10 mouse cellular contexts compared by ENCODE assay signal in the genomic region with DNA sequence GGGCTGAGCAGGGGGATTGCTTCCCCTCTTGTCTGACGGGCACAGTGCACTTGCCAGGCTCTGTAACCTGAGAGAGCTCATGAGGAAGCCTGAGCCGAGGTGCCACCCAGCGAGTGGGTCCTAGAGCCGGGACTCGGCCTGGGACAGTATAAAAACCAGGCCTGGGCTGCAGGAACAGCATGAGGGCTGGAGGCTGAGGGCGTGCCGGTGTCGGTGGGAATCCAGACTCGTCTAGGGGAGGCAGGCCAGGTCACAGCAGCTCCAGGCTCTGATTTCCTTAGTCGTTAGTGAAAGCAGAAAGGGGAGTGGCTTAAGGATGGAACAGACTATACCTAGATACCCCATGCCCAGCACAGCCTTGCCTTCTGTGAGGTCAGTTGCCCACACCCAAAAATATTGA. TPM values are rescaled to one million over a fixed set of nuclear protein-coding genes. Genes with fewer than 3 reads are reported as not detected.
DNase-seq lines count a peak whose midpoint lies in the region; ATAC-seq lines count a peak whose summit lies in the region.
"Had no signal": no experiment of that assay in that cellular context is flagged by ENCODE, and none has a peak within 500 bp of the region (broad histone marks: within the 10 kb centered on the region; RNA-seq: fewer than 3 reads in every experiment).

No protein-coding gene starts in this region.

- no peaks in the 10 kb centered on the region for H3K9me3 ChIP-seq in heart, embryonic 10.5 days
- H3K9me3 ChIP-seq in midbrain, embryonic 11.5 days (ENCODE audit: control insufficient read depth, low read length), result no peaks in the 10 kb centered on the region
- H3K9me3 ChIP-seq in midbrain, embryonic 10.5 days (replicated peaks), result no peaks in the 10 kb centered on the region; the same call in 1 of the 2 replicates
- H3K9me3 ChIP-seq in limb, embryonic 10.5 days (replicated peaks), result no peaks in the 10 kb centered on the region

- peaks cover 59% of the 10 kb centered on the region for H3K36me3 ChIP-seq in heart, embryonic 10.5 days
- H3K36me3 ChIP-seq in midbrain, embryonic 11.5 days (ENCODE audit: control insufficient read depth, insufficient read depth, low read length), result peaks cover 18% of the 10 kb centered on the region
- peaks cover 83% of the 10 kb centered on the region for H3K36me3 ChIP-seq in midbrain, embryonic 10.5 days
- H3K36me3 ChIP-seq in limb, embryonic 10.5 days, result peaks cover 83% of the 10 kb centered on the region

- intact Hi-C loops in heart, postnatal 14 days (cut with DNase I), result loop anchor here (1.0 kb wide), 3 partner anchors 46 to 135 kb away; a partner anchor contains a TSS

- H3K4me3 ChIP-seq in heart, embryonic 10.5 days, result no peak overlapping the region
- H3K4me3 ChIP-seq in midbrain, embryonic 11.5 days (ENCODE audit: low read depth, low read length), result no peak overlapping the region
- H3K4me3 ChIP-seq in midbrain, embryonic 10.5 days, result no peak overlapping the region
- no peak overlapping the region for H3K4me3 ChIP-seq in limb, embryonic 10.5 days

- peak overlapping the region; percentile 82 for H3K27ac ChIP-seq in heart, embryonic 10.5 days
- no peak overlapping the region for H3K27ac ChIP-seq in midbrain, embryonic 11.5 days (ENCODE audit: low read depth, low read length)
- no peak overlapping the region for H3K27ac ChIP-seq in midbrain, embryonic 10.5 days (replicated peaks)
- peak overlapping the region; percentile 84 for H3K27ac ChIP-seq in limb, embryonic 10.5 days

- no peak overlapping the region for H3K4me2 ChIP-seq in midbrain, embryonic 11.5 days
- H3K4me2 ChIP-seq: liver, embryonic 11.5 days had no signal

- WGBS in heart, embryonic 10.5 days, result 70% methylated on average over 10 of the region's 10 CpGs
- 76% methylated on average over 10 of the region's 10 CpGs for WGBS in midbrain, embryonic 11.5 days
- 84% methylated on average over 10 of the region's 10 CpGs for WGBS in midbrain, embryonic 10.5 days
- 58% methylated on average over 10 of the region's 10 CpGs for WGBS in limb, embryonic 10.5 days

- H3K4me1 ChIP-seq in heart, embryonic 10.5 days, result peaks cover 35% of the 10 kb centered on the region
- H3K4me1 ChIP-seq in midbrain, embryonic 11.5 days (ENCODE audit: control insufficient read depth, insufficient read depth, low read length), result no peaks in the 10 kb centered on the region
- H3K4me1 ChIP-seq in midbrain, embryonic 10.5 days, result peaks cover 26% of the 10 kb centered on the region
- H3K4me1 ChIP-seq in limb, embryonic 10.5 days, result peaks cover 20% of the 10 kb centered on the region

- peak overlapping the region; percentile 52 for H3K9ac ChIP-seq in midbrain, embryonic 11.5 days (ENCODE audit: low read length)

- H3K27me3 ChIP-seq in heart, embryonic 10.5 days (ENCODE audit: insufficient read depth, poor library complexity, severe bottlenecking), result no peaks in the 10 kb centered on the region
- no peaks in the 10 kb centered on the region for H3K27me3 ChIP-seq in midbrain, embryonic 11.5 days (ENCODE audit: control insufficient read depth, insufficient read depth, low read length)
- H3K27me3 ChIP-seq in midbrain, embryonic 10.5 days (ENCODE audit: low read depth, poor library complexity, severe bottlenecking), result no peaks in the 10 kb centered on the region
- no peaks in the 10 kb centered on the region for H3K27me3 ChIP-seq in limb, embryonic 10.5 days (ENCODE audit: low read depth, poor library complexity, severe bottlenecking)

- no peak for DNase-seq in heart, embryonic 10.5 days (ENCODE audit: low spot score)
- DNase-seq in heart, postnatal 14 days, result no peak
- no peak for DNase-seq in midbrain, embryonic 11.5 days (ENCODE audit: low spot score, missing footprints)
- DNase-seq in midbrain, embryonic 10.5 days (ENCODE audit: low spot score), result no peak
- no peak for DNase-seq in limb, embryonic 10.5 days (ENCODE audit: low spot score)
- no peak for DNase-seq in frontal cortex, postnatal 14 days (ENCODE audit: low spot score in 2 of 2)
- DNase-seq in adrenal gland, postnatal 14 days, result no peak

- 0 out of 2 replicates have a peak, but pooled peaks have one; percentile 36 for ATAC-seq in midbrain, embryonic 11.5 days (ENCODE audit: low FRiP score)
- no peak for ATAC-seq in monocyte, adult 5-6 weeks (replicated peaks; ENCODE audit: insufficient number of reproducible peaks, low FRiP score, low TSS enrichment, poor library complexity, severe bottlenecking)

RNA-seq across cellular contexts. Expression of a gene that starts 9.2 kb away (rescaled TPM):
- 28.0 and 33.2 TPM in 2 replicates for polyA plus RNA-seq in heart, embryonic 10.5 days (2016; fragmentation: Nextera tagmentation; extraction: Ambion mirVana)
- 10 to 100 TPM; 17.4 to 18.7 TPM for total RNA-seq in heart, postnatal 14 days (2021)
- 43.4 and 48.6 TPM in 2 replicates for polyA plus RNA-seq in midbrain, embryonic 11.5 days (2014; fragmentation: Nextera tagmentation; extraction: Ambion mirVana)
- polyA plus RNA-seq in midbrain, embryonic 10.5 days (2016; fragmentation: Nextera tagmentation; extraction: Ambion mirVana), result 42.9 and 45.3 TPM in 2 replicates
- 38.0 and 43.9 TPM in 2 replicates for polyA plus RNA-seq in limb, embryonic 10.5 days (2016; fragmentation: Nextera tagmentation; extraction: Ambion mirVana)
- 10.0 to 12.9 TPM (median 10.6 TPM) in 3 replicates for total RNA-seq in monocyte, adult 5-6 weeks (2017)
- total RNA-seq in adrenal gland, postnatal 14 days (2021), result 26.6 and 28.0 TPM in 2 replicates

RNA-seq across cellular contexts. Expression of a gene that starts 26.8 kb away (rescaled TPM):
- 84.1 and 103 TPM in 2 replicates for polyA plus RNA-seq in heart, embryonic 10.5 days (2016; fragmentation: Nextera tagmentation; extraction: Ambion mirVana)
- 10 to 100 TPM; 38.7 to 42.4 TPM for total RNA-seq in heart, postnatal 14 days (2021)
- polyA plus RNA-seq in midbrain, embryonic 11.5 days (2014; fragmentation: Nextera tagmentation; extraction: Ambion mirVana), result 117 and 119 TPM in 2 replicates
- 99.2 and 117 TPM in 2 replicates for polyA plus RNA-seq in midbrain, embryonic 10.5 days (2016; fragmentation: Nextera tagmentation; extraction: Ambion mirVana)
- 104 and 118 TPM in 2 replicates for polyA plus RNA-seq in limb, embryonic 10.5 days (2016; fragmentation: Nextera tagmentation; extraction: Ambion mirVana)
- 74.4 to 107 TPM (median 101 TPM) in 3 replicates for total RNA-seq in monocyte, adult 5-6 weeks (2017)
- 123 and 139 TPM in 2 replicates for total RNA-seq in adrenal gland, postnatal 14 days (2021)

RNA-seq across cellular contexts. Expression of a gene that starts 40.0 kb away (rescaled TPM):
- 92.5 and 124 TPM in 2 replicates for polyA plus RNA-seq in heart, embryonic 10.5 days (2016; fragmentation: Nextera tagmentation; extraction: Ambion mirVana)
- total RNA-seq in heart, postnatal 14 days (2021), result 10 to 100 TPM; 82.1 to 85.3 TPM
- polyA plus RNA-seq in midbrain, embryonic 11.5 days (2014; fragmentation: Nextera tagmentation; extraction: Ambion mirVana), result 66.0 and 70.7 TPM in 2 replicates
- 70.2 and 86.2 TPM in 2 replicates for polyA plus RNA-seq in midbrain, embryonic 10.5 days (2016; fragmentation: Nextera tagmentation; extraction: Ambion mirVana)
- 132 and 178 TPM in 2 replicates for polyA plus RNA-seq in limb, embryonic 10.5 days (2016; fragmentation: Nextera tagmentation; extraction: Ambion mirVana)
- 3.7 to 18.6 TPM (median 15.7 TPM) in 3 replicates for total RNA-seq in monocyte, adult 5-6 weeks (2017)
- total RNA-seq in adrenal gland, postnatal 14 days (2021), result 136 and 138 TPM in 2 replicates

RNA-seq across cellular contexts. Expression of a gene that starts 58.0 kb away (rescaled TPM):
- 18.8 and 21.1 TPM in 2 replicates for polyA plus RNA-seq in heart, embryonic 10.5 days (2016; fragmentation: Nextera tagmentation; extraction: Ambion mirVana)
- total RNA-seq in heart, postnatal 14 days (2021), result 10 to 100 TPM; 17.8 to 19.1 TPM
- 2.8 and 3.7 TPM in 2 replicates for polyA plus RNA-seq in midbrain, embryonic 11.5 days (2014; fragmentation: Nextera tagmentation; extraction: Ambion mirVana)
- polyA plus RNA-seq in midbrain, embryonic 10.5 days (2016; fragmentation: Nextera tagmentation; extraction: Ambion mirVana), result 4.2 and 4.6 TPM in 2 replicates
- polyA plus RNA-seq in limb, embryonic 10.5 days (2016; fragmentation: Nextera tagmentation; extraction: Ambion mirVana), result 11.2 and 18.4 TPM in 2 replicates
- not detected in 3 replicates for total RNA-seq in monocyte, adult 5-6 weeks (2017)
- total RNA-seq in adrenal gland, postnatal 14 days (2021), result 6.3 and 7.7 TPM in 2 replicates
- total RNA-seq: hematopoietic stem cell, adult 5-6 weeks had no signal

Comparison
In these comparisons a context has a peak if more than half of its experiments do, and no peak if none do; other contexts are left out.
1. H3K27ac ChIP-seq: peak in heart, embryonic 10.5 days (single experiment) and limb, embryonic 10.5 days (single experiment); none in midbrain, embryonic 11.5 days (single experiment) and midbrain, embryonic 10.5 days (single experiment).